Mouse (Mus musculus) adrenal gland (tissue): Measurements from ENCODE around the gene Dlgap5.

Experiments used
- intact Hi-C: fragments of 180-260 bp; cut with DNase I; formaldehyde crosslinking; loops from one replicate; pipeline ENCODE4 v1.15.1; 2025

Gene Dlgap5

GRCm38 (mm10) chr14:47354111-47354577 is 64.1 kb downstream of the Dlgap5 start:
- intact Hi-C loops, result no loop called here

DNA sequence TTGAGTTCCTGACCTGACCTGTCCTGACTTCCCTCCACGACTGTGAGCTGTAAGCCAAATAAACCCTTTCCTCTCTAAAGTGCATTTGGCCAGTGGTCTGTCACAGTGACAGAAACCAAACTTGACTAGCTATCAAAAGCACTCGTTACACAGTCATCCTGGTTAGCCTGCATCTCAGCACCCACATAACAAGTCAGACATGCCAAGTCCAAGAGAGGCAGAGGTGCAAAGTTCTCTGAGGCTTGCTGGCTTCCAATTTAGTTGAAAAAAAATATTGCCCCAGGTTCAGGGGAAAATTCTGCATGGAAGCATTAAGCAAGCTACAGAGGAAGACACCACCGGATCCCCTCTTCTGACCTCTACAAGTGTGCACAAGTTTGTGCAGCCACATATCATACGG is 65.0 kb downstream of the Dlgap5 start:
- intact Hi-C loops, result no loop called here

DNA sequence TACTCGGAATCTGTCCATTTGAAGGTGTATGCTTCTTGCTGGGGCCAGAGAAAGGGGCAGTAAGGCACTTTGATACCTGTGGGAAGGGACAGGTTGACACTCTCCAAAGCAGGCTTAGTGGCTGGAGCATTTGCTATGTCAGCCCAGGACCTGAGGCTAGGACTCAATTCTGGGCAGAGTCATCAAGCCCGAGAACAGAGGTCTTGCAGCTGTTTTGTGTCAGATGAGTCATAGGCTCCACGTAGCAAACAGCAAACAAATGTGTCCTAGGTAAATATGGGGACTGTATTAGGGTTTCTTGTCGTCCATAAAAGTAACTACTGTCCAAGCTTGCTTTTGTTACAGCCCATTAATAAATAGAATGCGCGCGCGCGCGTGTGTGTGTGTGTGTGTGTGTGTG is 65.9 kb downstream of the Dlgap5 start:
- intact Hi-C loops, result no loop called here

- intact Hi-C loops, result no loop called here
Measured at GRCm38 (mm10) chr14:47350974-47351373, 67.2 kb downstream of the Dlgap5 start.

- intact Hi-C loops, result no loop called here
Measured at GRCm38 (mm10) chr14:47346715-47347114, 71.5 kb downstream of the Dlgap5 start.

- intact Hi-C loops, result no loop called here
Measured at GRCm38 (mm10) chr14:47341811-47342291, 76.4 kb downstream of the Dlgap5 start.

GRCm38 (mm10) chr14:47340231-47340925 is 77.8 kb downstream of the Dlgap5 start:
- intact Hi-C loops, result no loop called here
